Mouse (Mus musculus): ENCODE data around the gene Zfp772.
"Not testable (repeated sequence)": the region's sequence is repeated elsewhere in the genome, so short reads cannot be mapped to it uniquely, and the experiment has no call there.

Gene Zfp772

DNA sequence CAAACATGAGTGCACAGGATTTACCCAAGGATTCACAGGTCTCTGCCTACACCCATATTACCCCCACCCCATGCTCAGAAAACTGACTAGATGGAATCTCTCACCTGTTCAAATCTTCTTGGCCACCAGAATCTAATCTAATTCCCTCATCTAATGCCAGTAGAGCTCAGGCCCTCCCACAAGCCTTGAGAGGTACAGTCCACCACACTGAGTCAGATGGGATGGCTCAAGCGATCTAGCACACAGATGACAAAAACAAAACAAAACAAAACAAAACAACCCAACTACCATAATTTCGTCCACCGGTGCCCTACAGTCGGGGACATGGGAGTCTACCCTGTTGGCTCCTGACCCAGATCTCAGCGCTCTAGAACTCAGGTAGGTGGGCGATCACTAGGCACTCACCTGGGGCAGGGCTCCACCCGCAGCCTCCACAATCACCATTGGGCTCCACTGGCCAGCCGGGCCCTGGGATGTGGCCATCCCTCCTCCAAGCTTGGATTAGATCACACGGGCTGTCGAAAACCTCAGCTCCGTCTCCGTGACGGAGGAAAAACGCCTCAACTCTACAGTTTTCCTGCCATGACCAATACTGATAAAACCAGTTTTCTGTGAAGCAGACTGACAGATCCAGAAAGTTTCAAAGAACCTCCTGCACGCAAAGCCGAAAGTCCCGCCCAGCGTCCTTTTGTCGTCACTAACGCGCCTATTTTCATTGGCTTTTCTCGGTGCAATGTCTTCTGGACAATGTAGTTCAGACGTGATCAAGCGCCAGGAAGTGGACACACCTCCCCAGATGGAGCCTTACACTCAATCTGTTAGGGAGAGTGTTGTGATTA, at the start of gene Zfp772:
Gene Zfp772, minus strand, starts transcription at position 686 of the 839 bp plus-strand sequence.
- peak; percentile 53 to 57 for DNase-seq

DNA sequence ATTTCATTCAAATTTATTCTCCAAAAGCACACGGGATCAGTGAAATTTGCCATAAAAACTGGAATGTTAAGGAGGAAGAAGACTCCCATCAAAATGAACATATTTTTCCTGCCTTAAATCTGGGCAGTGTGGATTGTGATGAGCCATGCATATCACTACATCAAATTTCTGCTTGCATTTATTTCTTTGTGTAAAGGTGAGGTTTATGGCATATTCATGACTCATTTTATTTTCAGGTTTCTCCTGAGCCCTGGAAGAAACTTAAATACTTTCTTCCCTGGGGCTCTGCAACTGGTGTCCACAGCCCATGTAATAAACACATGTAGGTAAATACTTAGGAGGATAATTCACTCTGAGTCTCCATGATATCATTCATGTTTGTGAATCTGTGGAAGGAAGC, 37.4 kb upstream of the Zfp772 start, which contains the start of gene Vmn2r29:
Gene Vmn2r29, minus strand, starts transcription at position 101 of the 400 bp plus-strand sequence.
- DNase-seq, result not testable (repeated sequence)

DNA sequence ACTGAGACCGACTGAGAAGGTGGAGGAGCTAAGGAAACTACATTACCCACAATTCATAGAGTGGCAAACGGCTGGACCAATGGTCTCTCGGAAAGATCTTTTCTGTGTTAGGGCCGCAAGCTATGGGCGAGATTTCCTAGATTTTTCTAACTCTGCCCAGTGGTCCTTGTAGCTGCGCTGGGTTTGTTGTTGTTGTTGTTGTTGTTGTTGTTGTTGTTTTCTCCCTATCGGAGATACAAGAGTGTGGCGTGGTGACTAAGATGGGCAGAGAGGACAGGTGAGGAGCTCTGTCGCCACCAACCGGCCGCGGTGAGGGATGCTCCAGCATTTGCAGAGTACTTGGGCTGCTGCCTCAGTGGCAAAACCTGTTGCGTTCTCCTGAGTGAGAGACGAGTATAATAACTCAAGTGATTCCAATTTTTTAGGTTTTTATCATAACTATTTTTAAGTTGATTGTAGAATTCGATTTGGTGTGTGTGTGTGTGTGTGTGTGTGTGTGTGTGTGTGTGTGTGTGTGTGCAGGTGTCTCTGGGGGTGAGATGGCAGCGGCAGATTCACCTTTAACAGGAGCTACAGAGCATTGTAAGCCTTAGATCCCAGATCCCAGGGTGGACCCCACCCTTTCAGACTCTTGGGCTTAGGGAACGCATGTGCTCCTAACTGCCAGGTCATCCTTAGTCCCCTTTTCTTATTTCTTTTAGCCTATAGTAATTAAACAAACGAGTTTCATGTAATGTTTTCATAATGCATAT, 21.4 kb downstream of the Zfp772 start:
- DNase-seq, result peak; percentile 55 to 74

DNA sequence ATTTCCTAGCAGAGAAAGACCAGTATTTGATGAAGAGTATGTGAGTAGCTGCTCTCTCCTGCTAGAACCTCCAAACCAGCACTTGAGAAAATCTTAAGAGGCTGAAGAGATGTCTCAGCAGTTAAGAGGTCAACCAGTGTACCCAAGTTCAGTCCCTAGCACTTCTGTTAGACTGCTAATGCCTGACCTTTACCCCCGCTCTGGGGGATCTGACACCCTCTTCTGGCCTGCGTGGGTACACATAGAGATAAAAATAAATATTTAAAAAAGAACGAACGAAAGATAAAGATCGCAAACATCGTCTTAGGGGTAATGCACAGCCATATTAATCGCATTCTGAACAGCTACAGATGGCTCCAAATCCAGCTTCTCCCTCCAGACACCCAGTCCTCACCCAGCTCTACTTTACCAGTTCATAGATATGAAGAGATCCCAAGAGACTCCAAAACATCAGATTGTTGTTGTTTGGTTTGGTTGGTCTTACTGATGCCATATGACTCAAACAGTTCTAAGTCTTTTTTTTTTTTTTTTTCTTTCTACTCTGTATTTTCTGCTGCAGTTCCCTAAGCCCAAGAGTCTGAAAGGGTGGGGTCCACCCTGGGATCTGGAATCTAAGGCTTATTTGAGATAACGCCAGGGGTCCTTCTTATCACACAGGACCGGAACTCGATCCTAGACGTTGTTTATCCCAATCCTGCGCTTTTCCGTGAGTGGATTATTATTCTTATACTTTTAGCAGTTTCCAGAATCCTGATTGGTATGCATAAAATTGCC, 22.2 kb downstream of the Zfp772 start:
- DNase-seq, result no peak

DNA sequence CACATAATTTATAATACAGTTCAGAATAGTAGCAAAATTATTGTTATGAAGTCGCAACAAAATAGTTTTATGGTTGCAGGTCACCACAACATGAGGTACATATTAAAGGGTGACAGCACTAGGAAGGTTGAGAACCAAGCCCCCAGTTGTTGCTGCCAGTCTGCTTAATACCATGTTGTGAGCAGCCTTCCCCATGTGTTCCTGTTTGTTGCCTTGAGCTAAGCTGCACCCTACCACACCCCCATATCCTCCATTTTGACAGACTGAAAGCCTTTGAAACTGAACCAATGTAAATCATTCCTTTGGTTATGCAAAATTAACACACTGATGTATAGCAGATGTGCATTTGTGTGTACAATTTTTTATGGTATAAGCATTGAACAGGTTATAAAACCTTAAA, 23.9 kb downstream of the Zfp772 start:
- DNase-seq, result no peak

DNA sequence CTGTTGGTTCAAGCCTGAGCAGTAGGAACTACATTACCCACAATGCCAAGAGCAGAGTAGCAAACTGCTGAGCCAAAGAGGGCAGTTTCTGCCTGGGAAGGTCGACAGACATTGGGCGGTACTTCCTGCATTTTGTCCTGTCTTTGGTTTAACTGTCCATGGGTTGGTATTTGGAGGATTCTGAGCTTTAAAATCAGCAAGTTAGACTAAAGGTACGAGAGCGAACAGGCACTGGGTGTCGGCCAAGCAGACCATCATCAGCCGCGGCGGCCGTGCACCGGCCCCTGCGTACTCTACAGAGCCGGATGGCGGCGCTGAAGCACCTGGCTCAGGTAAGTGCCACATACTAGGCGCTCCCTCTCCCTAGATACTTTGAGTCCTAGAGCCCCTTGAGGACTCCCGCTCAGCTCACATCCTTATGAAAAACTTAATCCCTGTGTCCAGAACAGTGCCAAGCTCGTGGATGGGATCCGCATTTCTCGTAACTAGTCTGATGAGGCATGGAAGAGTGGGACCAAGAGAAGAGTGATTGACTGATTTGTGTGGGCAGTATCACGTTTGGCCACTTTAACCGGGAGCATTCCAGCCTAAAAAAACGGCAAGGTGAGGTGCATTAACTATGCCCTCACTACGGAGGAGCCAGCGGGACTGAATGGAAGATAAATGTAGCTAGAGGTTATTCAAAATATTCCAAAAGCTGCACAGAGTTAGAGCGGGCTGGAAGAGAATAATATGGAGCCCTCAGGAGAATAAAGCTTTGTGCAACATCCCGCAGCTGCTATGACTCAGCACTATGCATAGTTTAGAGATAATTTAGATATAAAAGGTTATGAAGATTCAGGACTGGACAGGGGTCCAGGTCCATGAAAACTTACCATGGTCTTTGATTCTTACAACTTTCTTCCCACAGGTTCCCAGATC, 38.3 kb downstream of the Zfp772 start, which contains the start of gene Zfp418:
Gene Zfp418, plus strand, starts transcription at position 104 of the 921 bp plus-strand sequence.
- DNase-seq, result peak; percentile 51 to 53
